Mouse (Mus musculus): ENCODE measurements at regions not wholly inside any gene's neighbourhood (a gene's known extent, or its start where the extent isn't known, plus 50 kb on each side); places are given as distances from the start of the nearest gene placed in this dataset.

GRCm38 (mm10) chr1:142983641-142984040 lies 656.8 kb upstream of the B3galt2 start:
- TF ChIP-seq CTCF (IDR thresholded peaks at IDR 0.05; ENCODE audit: low read depth), result no peak
- TF ChIP-seq EP300 (IDR thresholded peaks at IDR 0.05; ENCODE audit: low read depth), result no peak
